Mouse (Mus musculus): Measurements from ENCODE around the gene Akr1c21. TPM values are rescaled to one million over a fixed set of nuclear protein-coding genes. Genes with fewer than 3 reads are reported as not detected.
"Not testable (repeated sequence)": the region's sequence is repeated elsewhere in the genome, so short reads cannot be mapped to it uniquely, and the experiment has no call there.

The Akr1c21 gene
- not detected in 2 replicates for polyA plus RNA-seq (2015; fragmentation: Nextera tagmentation; extraction: Ambion mirVana)

GRCm38 (mm10) chr13:4573871-4574270 is at the start of gene Akr1c21:
Gene Akr1c21 (plus strand): TSS chr13:4574075.
- no peak for TF ChIP-seq CTCF (IDR thresholded peaks at IDR 0.05; ENCODE audit: low read depth)
- TF ChIP-seq EP300 (IDR thresholded peaks at IDR 0.05; ENCODE audit: low read depth) = no peak
- Histone ChIP-seq H3K36me3 (replicated peaks; ENCODE audit: insufficient read depth, low read length) (no peaks in the 10 kb centered on the region), H3K4me2 (ENCODE audit: low read depth, low read length) (no peak within 1 kb of the TSS), H3K27me3 (ENCODE audit: insufficient read depth, low read length) (no peaks in the 10 kb centered on the region), H3K4me3 (ENCODE audit: low read depth, low read length) (no peak within 1 kb of the TSS), H3K4me1 (ENCODE audit: insufficient read depth) (no peaks in the 10 kb centered on the region), H3K27ac (ENCODE audit: low read depth) (no peak within 1 kb of the TSS), H3K9ac (replicated peaks) (no peak within 1 kb of the TSS), H3K9me3 (ENCODE audit: low read length) (no peaks in the 10 kb centered on the region)
- WGBS (ENCODE audit: insufficient replicate concordance) = 61% methylated on average over 1 of the region's 1 CpGs
- ATAC-seq = no peak
- DNase-seq = no peak

DNA sequence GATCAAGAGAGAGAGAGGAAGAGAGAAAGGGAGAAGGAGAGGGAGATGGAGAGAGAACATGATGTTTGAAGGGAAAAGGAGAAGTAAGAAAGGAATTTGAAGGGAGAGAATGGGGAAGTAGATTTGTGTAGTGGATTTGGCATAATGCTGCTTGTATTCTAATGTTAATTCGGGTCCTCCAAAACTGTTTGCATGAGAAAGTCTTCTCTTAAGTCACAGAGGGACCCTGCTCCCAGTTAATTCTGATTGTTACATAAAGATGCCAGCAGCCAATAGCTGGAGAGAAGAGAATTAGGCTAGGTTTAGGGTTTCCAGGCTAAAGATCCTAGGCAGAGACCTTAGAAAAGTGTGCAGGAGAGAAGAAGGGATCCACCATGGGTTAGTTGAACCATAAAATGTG is 14.7 kb upstream of the Akr1c21 start:
- no peak overlapping the region for H3K4me2 ChIP-seq (ENCODE audit: low read depth, low read length)
- H3K27ac ChIP-seq (ENCODE audit: low read depth) = no peak overlapping the region
- no peak for ATAC-seq
- no peaks in the 10 kb centered on the region for H3K36me3 ChIP-seq (replicated peaks; ENCODE audit: insufficient read depth, low read length)
- TF ChIP-seq EP300 (IDR thresholded peaks at IDR 0.05; ENCODE audit: low read depth) (no peak), CTCF (IDR thresholded peaks at IDR 0.05; ENCODE audit: low read depth) (no peak)
- WGBS (ENCODE audit: insufficient replicate concordance) = 58% methylated on average over 1 of the region's 1 CpGs
- H3K4me3 ChIP-seq (ENCODE audit: low read depth, low read length) = no peak overlapping the region
- no peaks in the 10 kb centered on the region for H3K4me1 ChIP-seq (ENCODE audit: insufficient read depth)
- H3K9ac ChIP-seq (replicated peaks) = no peak overlapping the region
- H3K9me3 ChIP-seq (ENCODE audit: low read length) = no peaks in the 10 kb centered on the region
- DNase-seq = no peak
- H3K27me3 ChIP-seq (ENCODE audit: insufficient read depth, low read length) = no peaks in the 10 kb centered on the region

- DNase-seq (no peak), ATAC-seq (no peak)
- Histone ChIP-seq H3K9me3 (ENCODE audit: low read length) (no peaks in the 10 kb centered on the region), H3K9ac (replicated peaks) (no peak overlapping the region), H3K27ac (ENCODE audit: low read depth) (no peak overlapping the region), H3K36me3 (replicated peaks; ENCODE audit: insufficient read depth, low read length) (no peaks in the 10 kb centered on the region), H3K4me2 (ENCODE audit: low read depth, low read length) (no peak overlapping the region), H3K4me1 (ENCODE audit: insufficient read depth) (no peaks in the 10 kb centered on the region), H3K4me3 (ENCODE audit: low read depth, low read length) (no peak overlapping the region), H3K27me3 (ENCODE audit: insufficient read depth, low read length) (no peaks in the 10 kb centered on the region)
- no peak for TF ChIP-seq CTCF (IDR thresholded peaks at IDR 0.05; ENCODE audit: low read depth)
- TF ChIP-seq EP300 (IDR thresholded peaks at IDR 0.05; ENCODE audit: low read depth) = no peak
Measured at GRCm38 (mm10) chr13:4560500-4560899, 13.4 kb upstream of the Akr1c21 start.

- H3K4me3 ChIP-seq (ENCODE audit: low read depth, low read length) = no peak overlapping the region
- WGBS (ENCODE audit: insufficient replicate concordance) = 74% methylated on average over 2 of the region's 2 CpGs
- no peak overlapping the region for H3K4me2 ChIP-seq (ENCODE audit: low read depth, low read length)
Measured at GRCm38 (mm10) chr13:4565996-4566395, 7.9 kb upstream of the Akr1c21 start.

GRCm38 (mm10) chr13:4576921-4577320 is 3.0 kb downstream of the Akr1c21 start:
- Histone ChIP-seq H3K27me3 (ENCODE audit: insufficient read depth, low read length) (no peaks in the 10 kb centered on the region), H3K4me2 (ENCODE audit: low read depth, low read length) (no peak overlapping the region), H3K27ac (ENCODE audit: low read depth) (no peak overlapping the region), H3K4me1 (ENCODE audit: insufficient read depth) (no peaks in the 10 kb centered on the region), H3K36me3 (replicated peaks; ENCODE audit: insufficient read depth, low read length) (no peaks in the 10 kb centered on the region), H3K9ac (replicated peaks) (no peak overlapping the region), H3K4me3 (ENCODE audit: low read depth, low read length) (no peak overlapping the region), H3K9me3 (ENCODE audit: low read length) (no peaks in the 10 kb centered on the region)
- ATAC-seq = no peak
- no peak for TF ChIP-seq EP300 (IDR thresholded peaks at IDR 0.05; ENCODE audit: low read depth)
- TF ChIP-seq CTCF (IDR thresholded peaks at IDR 0.05; ENCODE audit: low read depth) = no peak
- DNase-seq = no peak
- 75% methylated on average over 1 of the region's 1 CpGs for WGBS (ENCODE audit: insufficient replicate concordance)

More at GRCm38 (mm10) chr13:4565996-4566395, 7.9 kb upstream of the Akr1c21 start:
- no peak for TF ChIP-seq CTCF (IDR thresholded peaks at IDR 0.05; ENCODE audit: low read depth)
- no peak for TF ChIP-seq EP300 (IDR thresholded peaks at IDR 0.05; ENCODE audit: low read depth)
- H3K36me3 ChIP-seq (replicated peaks; ENCODE audit: insufficient read depth, low read length) = no peaks in the 10 kb centered on the region
- no peak overlapping the region for H3K9ac ChIP-seq (replicated peaks)
- no peaks in the 10 kb centered on the region for H3K27me3 ChIP-seq (ENCODE audit: insufficient read depth, low read length)
- H3K9me3 ChIP-seq (ENCODE audit: low read length) = no peaks in the 10 kb centered on the region
- H3K27ac ChIP-seq (ENCODE audit: low read depth) = no peak overlapping the region
- no peak for DNase-seq
- H3K4me1 ChIP-seq (ENCODE audit: insufficient read depth) = no peaks in the 10 kb centered on the region
- no peak for ATAC-seq

- not testable (repeated sequence) for H3K4me1 ChIP-seq (ENCODE audit: insufficient read depth); H3K36me3 ChIP-seq (replicated peaks; ENCODE audit: insufficient read depth, low read length); H3K27me3 ChIP-seq (ENCODE audit: insufficient read depth, low read length); H3K9me3 ChIP-seq (ENCODE audit: low read length); H3K9ac ChIP-seq (replicated peaks); ATAC-seq; DNase-seq; H3K4me3 ChIP-seq (ENCODE audit: low read depth, low read length); H3K4me2 ChIP-seq (ENCODE audit: low read depth, low read length); H3K27ac ChIP-seq (ENCODE audit: low read depth)
- WGBS (ENCODE audit: insufficient replicate concordance) = 77% methylated on average over 3 of the region's 3 CpGs
Measured at GRCm38 (mm10) chr13:4603431-4603830, 29.6 kb downstream of the Akr1c21 start.

GRCm38 (mm10) chr13:4606821-4607220 is 32.9 kb downstream of the Akr1c21 start:
- Histone ChIP-seq H3K36me3 (replicated peaks; ENCODE audit: insufficient read depth, low read length) (no peaks in the 10 kb centered on the region), H3K4me1 (ENCODE audit: insufficient read depth) (no peaks in the 10 kb centered on the region), H3K9me3 (ENCODE audit: low read length) (no peaks in the 10 kb centered on the region), H3K27me3 (ENCODE audit: insufficient read depth, low read length) (no peaks in the 10 kb centered on the region), H3K27ac (ENCODE audit: low read depth) (no peak overlapping the region), H3K4me3 (ENCODE audit: low read depth, low read length) (no peak overlapping the region), H3K9ac (replicated peaks) (no peak overlapping the region), H3K4me2 (ENCODE audit: low read depth, low read length) (no peak overlapping the region)
- no peak for ATAC-seq
- whole genome bisulfite sequencing (ENCODE audit: insufficient replicate concordance) = 75% methylated on average over 4 of the region's 4 CpGs
- TF ChIP-seq EP300 (IDR thresholded peaks at IDR 0.05; ENCODE audit: low read depth) = no peak
- TF ChIP-seq CTCF (IDR thresholded peaks at IDR 0.05; ENCODE audit: low read depth) = no peak
- no peak for DNase-seq
